Mouse (Mus musculus) CH12.LX (cell line): ENCODE data around the gene Zc3hav1. TPM values are rescaled to one million over a fixed set of nuclear protein-coding genes. Genes with fewer than 3 reads are reported as not detected.

Experiments
- DNase-seq: peaks from one replicate; pipeline ENCODE4 v3.0.0-alpha.2; 2013; ENCODE audit errors: extremely low read depth
- H3K27ac ChIP-seq: 2 replicates; pipeline ENCODE4 v1.5.1; 2012; ENCODE audit warnings: low read depth, mild to moderate bottlenecking, control low read depth, moderate library complexity; ENCODE audit not compliant: insufficient read depth
- H3K27me3 ChIP-seq: replicated peaks from 2 replicates; pipeline ENCODE3; 2012; ENCODE audit warnings: inconsistent platforms
- H3K36me3 ChIP-seq, 2 experiments: replicated peaks in 1 of 2; 2 replicates each; pipeline versions ENCODE3 to v1.6.1; 2012; ENCODE audit warnings: inconsistent platforms in 1 of 2, low read length in 1 of 2, mild to moderate bottlenecking in 1 of 2, mixed read lengths in 1 of 2, moderate library complexity in 1 of 2; ENCODE audit not compliant: control insufficient read depth in 1 of 2, insufficient read depth in 1 of 2
- H3K4me1 ChIP-seq, 2 experiments: 2 replicates each; pipeline ENCODE4 v1.6.1; 2012; ENCODE audit warnings: inconsistent platforms in 1 of 2, moderate library complexity in 1 of 2; ENCODE audit not compliant: insufficient read depth in 2 of 2, control insufficient read depth in 1 of 2
- H3K4me2 ChIP-seq: 2 replicates; pipeline ENCODE4 v1.6.1; 2012; ENCODE audit warnings: low read depth, mild to moderate bottlenecking, control low read depth; ENCODE audit not compliant: poor library complexity, insufficient read depth, severe bottlenecking
- H3K4me3 ChIP-seq, 3 experiments: fragments of 150-350 bp in 1 of 3; sonication (generic) in 1 of 3; replicated peaks in 1 of 3; 2 replicates each; pipeline versions ENCODE3 to v1.5.1; 2011 to 2012; ENCODE audit warnings: low read depth in 2 of 3, low read length in 2 of 3, mild to moderate bottlenecking in 2 of 3, moderate library complexity in 2 of 3, control low read depth in 1 of 3, improper control_type of control experiment in 1 of 3, inconsistent platforms in 1 of 3, mixed read lengths in 1 of 3; ENCODE audit not compliant: poor library complexity in 1 of 3
- H3K79me2 ChIP-seq: replicated peaks from 2 replicates; pipeline ENCODE4 v1.6.1; 2012; ENCODE audit warnings: mild to moderate bottlenecking, moderate library complexity; ENCODE audit not compliant: control insufficient read depth, poor library complexity, insufficient read depth, severe bottlenecking; ENCODE audit errors: extremely low read depth
- H3K9ac ChIP-seq: 2 replicates; pipeline ENCODE4 v1.6.1; 2012; ENCODE audit warnings: low read depth, mild to moderate bottlenecking, control low read depth, moderate library complexity; ENCODE audit not compliant: insufficient read depth
- H3K9me3 ChIP-seq: replicated peaks from 2 replicates; pipeline ENCODE3; 2012; ENCODE audit warnings: low read length, inconsistent platforms, mixed read lengths
- BHLHE40 ChIP-seq: IDR thresholded peaks from 2 replicates; pipeline ENCODE4 v1.6.1; 2011; ENCODE audit warnings: mild to moderate bottlenecking, low read depth, low read length, improper control_type of control experiment
- IRF4 ChIP-seq: IDR thresholded peaks from 2 replicates; pipeline ENCODE4 v1.6.1; 2014; ENCODE audit warnings: low read depth, mild to moderate bottlenecking, inconsistent platforms, low read length, improper control_type of control experiment
- MAX ChIP-seq: IDR thresholded peaks from 2 replicates; pipeline ENCODE4 v1.6.1; 2011; ENCODE audit warnings: low read length, improper control_type of control experiment
- MAZ ChIP-seq: IDR thresholded peaks from 2 replicates; pipeline ENCODE4 v1.6.1; 2012; ENCODE audit warnings: low read depth, mild to moderate bottlenecking, inconsistent platforms, low read length, improper control_type of control experiment, moderate library complexity
- MYC ChIP-seq: IDR thresholded peaks from 2 replicates; pipeline ENCODE4 v1.6.1; 2011; ENCODE audit warnings: low read depth, mild to moderate bottlenecking, improper control_type of control experiment, low read length
- NELFE ChIP-seq: IDR thresholded peaks from 2 replicates; pipeline ENCODE4 v1.6.1; 2011; ENCODE audit warnings: low read depth, low read length, improper control_type of control experiment
- NRF1 ChIP-seq: IDR thresholded peaks from 2 replicates; pipeline ENCODE4 v1.6.1; 2014; ENCODE audit warnings: low read depth, mild to moderate bottlenecking, inconsistent platforms, low read length, improper control_type of control experiment, moderate library complexity
- POLR2A ChIP-seq: IDR thresholded peaks from 2 replicates; pipeline ENCODE4 v1.6.1; 2011; ENCODE audit warnings: low read depth, mild to moderate bottlenecking, improper control_type of control experiment, low read length
- RAD21 ChIP-seq: IDR thresholded peaks from 2 replicates; pipeline ENCODE4 v1.6.1; 2011; ENCODE audit warnings: low read depth, mild to moderate bottlenecking, low read length, improper control_type of control experiment, moderate library complexity
- RCOR1 ChIP-seq: conservative IDR thresholded peaks from 2 replicates; pipeline ENCODE4 v1.6.1; 2012; ENCODE audit warnings: low read depth, mild to moderate bottlenecking, inconsistent platforms, low read length, improper control_type of control experiment
- SIN3A ChIP-seq: IDR thresholded peaks from 2 replicates; pipeline ENCODE4 v1.6.1; 2012; ENCODE audit warnings: low read length, improper control_type of control experiment, inconsistent platforms
- SMC3 ChIP-seq: IDR thresholded peaks from 2 replicates; pipeline ENCODE4 v1.6.1; 2011; ENCODE audit warnings: low read depth, low read length, improper control_type of control experiment
- TCF12 ChIP-seq: IDR thresholded peaks from 2 replicates; pipeline ENCODE4 v1.6.1; 2014; ENCODE audit warnings: low read depth, mild to moderate bottlenecking, inconsistent platforms, low read length, improper control_type of control experiment
- UBTF ChIP-seq: IDR thresholded peaks from 2 replicates; pipeline ENCODE4 v1.6.1; 2012; ENCODE audit warnings: low read depth, mild to moderate bottlenecking, inconsistent platforms, low read length, improper control_type of control experiment, moderate library complexity
- USF1 ChIP-seq: IDR thresholded peaks from 2 replicates; pipeline ENCODE4 v1.6.1; 2014; ENCODE audit warnings: low read depth, mild to moderate bottlenecking, inconsistent platforms, low read length, improper control_type of control experiment
- ZC3H11A ChIP-seq: IDR thresholded peaks from 2 replicates; pipeline ENCODE4 v1.6.1; 2012; ENCODE audit warnings: low read depth, mild to moderate bottlenecking, inconsistent platforms, low read length, improper control_type of control experiment
- dilution Hi-C: fragments of 300-500 bp; cut with MboI; formaldehyde crosslinking; loops from 2 replicates; pipeline ENCODE4 v1.14.3; 2020; ENCODE audit warnings: low sequenced_read_pairs; ENCODE audit not compliant: extremely low pct_unique_long_range_greater_than_20kb, extremely low pct_ligation_motif_present
- in situ Hi-C: fragments of 300-500 bp; cut with MboI; formaldehyde crosslinking; loops from 3 replicates; pipeline ENCODE4 v1.14.3; 2019; ENCODE audit warnings: low sequenced_read_pairs, low pct_ligation_motif_present, low pct_unique_long_range_greater_than_20kb, mixed read lengths
- polyA plus RNA-seq: library from polyadenylated mRNA; unstranded; fragments of >175 nt; gene quantifications from 2 replicates; pipeline ENCODE4 v1.2.1, GENCODE M21; 2012; ENCODE audit warnings: low read depth; ENCODE audit not compliant: insufficient read length
- total RNA-seq, 2 experiments: library from RNA; depleted of rRNA; stranded (reverse); fragments of 300-350 nt in 1 of 2; fragments of >200 nt in 1 of 2; gene quantifications; 2 replicates each; pipeline ENCODE4 v1.2.3; 2012 to 2014

Zc3hav1 gene
- total and polyA plus RNA-seq, 3 experiments: 49.8 to 68.7 (median 58.1) TPM

DNA sequence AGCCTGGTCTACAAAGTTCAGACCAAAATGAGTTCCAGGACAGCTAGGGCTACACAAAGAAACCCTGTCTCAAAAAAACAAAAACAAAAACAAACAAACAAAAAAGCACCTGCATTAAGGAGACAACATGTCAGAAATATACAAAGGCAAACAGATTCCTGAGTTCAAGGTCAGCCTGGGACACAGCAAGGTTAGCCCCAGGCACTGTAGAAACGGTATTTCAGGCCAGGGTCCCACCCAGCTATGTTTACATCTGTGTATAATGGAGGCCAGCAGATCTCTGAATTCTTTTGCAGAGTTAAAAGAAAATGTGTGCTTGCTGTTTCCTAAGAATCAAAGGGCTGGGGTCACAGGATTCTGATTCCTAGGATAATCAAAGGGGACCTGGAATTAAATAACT is 7.5 kb upstream of the Zc3hav1 start:
- H3K4me1 ChIP-seq: peaks cover 3 to 15% of the 10 kb centered on the region in 2 experiments; a peak in 3 of 4 replicates
- DNase-seq: no peak
- TF ChIP-seq RCOR1 (no peak), POLR2A (no peak), NRF1 (no peak)
- H3K9me3 ChIP-seq: peaks cover 7% of the 10 kb centered on the region
- dilution Hi-C loops (no loop called here), in situ Hi-C loops (no loop called here)
- no peaks in the 10 kb centered on the region for H3K36me3 ChIP-seq
- no peak overlapping the region for H3K4me3 ChIP-seq
- no peak overlapping the region for H3K27ac ChIP-seq
- no peaks in the 10 kb centered on the region for H3K79me2 ChIP-seq
- H3K9ac ChIP-seq: no peak overlapping the region
- no peaks in the 10 kb centered on the region for H3K27me3 ChIP-seq
- no peak overlapping the region for H3K4me2 ChIP-seq

DNA sequence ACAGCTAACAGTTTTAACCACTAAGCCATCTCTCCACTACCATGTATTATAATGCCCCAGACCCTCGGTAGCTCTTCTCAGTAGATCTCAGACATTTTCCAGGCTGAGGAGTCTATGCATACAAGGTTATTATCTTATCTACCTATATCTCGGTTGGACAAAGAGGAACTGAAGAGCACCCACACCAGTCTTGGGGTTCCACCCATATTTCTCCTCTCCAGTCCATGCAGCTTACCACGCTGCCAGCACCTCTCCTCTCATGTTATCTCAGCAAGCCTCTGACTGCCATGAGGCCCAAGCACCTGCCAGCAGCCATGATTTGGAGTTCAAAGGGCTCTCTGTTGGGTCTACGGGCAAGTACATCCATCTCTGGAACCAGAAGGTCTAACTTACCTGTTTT is 6.7 kb upstream of the Zc3hav1 start:
- Histone ChIP-seq H3K27me3 (no peaks in the 10 kb centered on the region), H3K4me1 (peaks cover 3 to 15% of the 10 kb centered on the region in 2 experiments; a peak in 3 of 4 replicates), H3K36me3 (no peaks in the 10 kb centered on the region), H3K27ac (no peak overlapping the region), H3K4me2 (no peak overlapping the region), H3K4me3 (no peak overlapping the region), H3K9ac (no peak overlapping the region), H3K9me3 (peaks cover 4% of the 10 kb centered on the region), H3K79me2 (no peaks in the 10 kb centered on the region)
- TF ChIP-seq ZC3H11A (no peak), RAD21 (no peak), MYC (no peak), RCOR1 (no peak), UBTF (no peak), MAX (no peak), SMC3 (no peak), USF1 (no peak), SIN3A (no peak)
- DNase-seq: no peak
- dilution Hi-C loops (no loop called here), in situ Hi-C loops (no loop called here)

DNA sequence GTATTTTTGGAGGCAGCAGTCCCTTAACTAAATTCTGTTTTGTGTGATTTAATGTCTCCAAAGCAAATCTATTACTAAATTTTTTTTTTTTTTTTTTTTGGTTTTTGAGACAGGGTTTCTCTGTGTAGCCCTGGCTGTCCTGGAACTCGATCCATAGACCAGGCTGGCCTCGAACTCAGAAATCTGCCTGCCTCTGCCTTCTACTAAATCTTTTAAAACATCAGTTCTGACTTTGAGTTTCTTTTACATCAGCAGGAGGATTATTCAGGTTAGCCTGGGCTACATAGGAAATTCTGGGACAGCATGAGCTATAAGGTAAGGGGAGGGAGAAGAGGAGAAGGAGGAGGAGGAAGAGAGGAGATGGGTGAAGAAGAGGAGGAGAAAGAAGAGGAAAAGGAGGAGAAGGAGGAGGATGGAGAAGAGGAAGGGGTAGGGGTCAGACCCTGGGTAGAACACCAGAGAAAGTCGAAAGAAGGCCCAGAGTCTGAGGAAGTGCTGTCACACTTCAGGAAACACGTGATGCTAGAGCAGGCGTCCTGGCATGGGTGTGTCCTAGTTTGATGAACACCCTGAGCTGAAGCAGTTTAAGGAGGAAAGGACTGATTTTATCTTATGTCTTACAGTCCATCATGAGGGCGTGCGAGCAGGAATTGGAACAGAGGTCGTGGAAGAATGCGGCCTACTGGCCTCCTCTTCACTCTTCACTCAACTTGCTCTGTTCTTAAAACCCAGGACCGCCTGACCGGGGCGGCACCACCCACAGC is 5.5 kb upstream of the Zc3hav1 start:
- TF ChIP-seq NELFE (no peak), MAZ (no peak), BHLHE40 (no peak), IRF4 (no peak), TCF12 (no peak), NRF1 (no peak), RCOR1 (no peak)
- H3K9me3 ChIP-seq: no peaks in the 10 kb centered on the region
- in situ Hi-C loops: no loop called here
- dilution Hi-C loops: no loop called here
- no peak overlapping the region for H3K9ac ChIP-seq
- no peak overlapping the region for H3K4me2 ChIP-seq
- no peak overlapping the region for H3K27ac ChIP-seq
- H3K4me1 ChIP-seq: peaks cover 3 to 23% of the 10 kb centered on the region in 2 experiments; a peak in 3 of 4 replicates
- DNase-seq: no peak
- no peaks in the 10 kb centered on the region for H3K36me3 ChIP-seq
- H3K4me3 ChIP-seq: no peak overlapping the region
- H3K27me3 ChIP-seq: no peaks in the 10 kb centered on the region
- no peaks in the 10 kb centered on the region; the same call in 1 of the 2 replicates for H3K79me2 ChIP-seq
